10 mouse cellular contexts compared by ENCODE assay signal in the genomic region with DNA sequence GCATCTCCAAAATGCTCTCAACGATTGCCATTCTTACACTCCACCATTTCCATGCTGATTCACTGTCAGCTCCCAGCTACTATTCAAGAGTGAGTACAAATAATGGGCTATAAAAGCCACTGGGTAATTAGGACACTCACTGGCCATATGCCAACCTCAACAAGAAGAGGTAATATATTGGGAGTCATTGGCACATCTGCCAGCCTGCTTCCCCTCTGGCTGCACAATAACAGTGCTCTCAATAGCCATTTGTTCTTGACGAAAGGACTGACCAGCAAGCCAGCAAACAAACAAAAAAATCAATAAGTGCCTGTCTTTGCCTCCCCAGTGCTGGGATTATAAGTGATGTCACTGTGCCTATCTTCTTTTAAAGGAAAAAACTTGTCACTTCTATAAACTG.
DNase-seq lines count a peak whose midpoint lies in the region; ATAC-seq and TF ChIP-seq lines count a peak whose summit lies in the region.
"Had no signal": no experiment of that assay in that cellular context is flagged by ENCODE, and none has a peak within 500 bp of the region (broad histone marks: within the 10 kb centered on the region; RNA-seq: fewer than 3 reads in every experiment).

No protein-coding gene starts in this region.

- peak; percentile 17 to 21 for DNase-seq in layer of hippocampus, adult 8-10 months (ENCODE audit: low spot score in 2 of 2)
- DNase-seq in layer of hippocampus, adult 9-10 months (ENCODE audit: low spot score): no peak
- DNase-seq in Patski (ENCODE audit: low read depth, low spot score): peak; percentile 13
- DNase-seq in embryo, embryonic 11.5 days (ENCODE audit: low read depth, low spot score): peak; percentile 13
- peak; percentile 58 for DNase-seq in layer of hippocampus, adult 9-11 months
- DNase-seq in thymus, postnatal 4 days: no peak
- DNase-seq in kidney, adult 2 months: no peak
- DNase-seq: cerebellum, adult 2 months; kidney, postnatal 4 days had no signal

- WGBS in kidney, adult 2 months: 47% methylated on average over 2 of the region's 2 CpGs

- H3K4me3 ChIP-seq in kidney, adult 2 months (ENCODE audit: insufficient read depth, low read depth, low read length): no peak overlapping the region

- CTCF ChIA-PET in Patski (lab: Charles Lee): interaction anchor here (1.0 kb wide), 1 partner anchor 15 kb away, joined by 3 read pairs; no protein-coding TSS in a partner anchor

- H3K36me3 ChIP-seq in kidney, adult 2 months (ENCODE audit: control insufficient read depth, insufficient read depth, low read length): no peaks in the 10 kb centered on the region

- in situ Hi-C loops in Patski (cut with MboI; ENCODE audit: low pct_unique_long_range_greater_than_20kb): no loop called here

- TF ChIP-seq CTCF in Patski (IDR thresholded peaks at IDR 0.05): no peak
- no peak for TF ChIP-seq CTCF in kidney, adult 2 months (conservative IDR thresholded peaks at IDR 0.05; ENCODE audit: insufficient read depth, insufficient read length, low read depth, low read length)

- no peak overlapping the region for H3K27ac ChIP-seq in kidney, adult 2 months (ENCODE audit: insufficient read depth, low read depth, low read length)

- no peak for TF ChIP-seq POLR2A in kidney, adult 2 months (IDR thresholded peaks at IDR 0.05; ENCODE audit: low read depth, low read length)

- no peaks in the 10 kb centered on the region; the same call in 1 of the 2 replicates for H3K4me1 ChIP-seq in kidney, adult 2 months (ENCODE audit: control insufficient read depth, insufficient read depth, low read length)

- POLR2A ChIA-PET in Patski (lab: Charles Lee): no interaction called here

- ATAC-seq in Patski: no peak
- ATAC-seq: activated CD4-positive, CD25-positive, alpha-beta regulatory T cell, adult 4 months had no signal

- no peaks in the 10 kb centered on the region for H3K27me3 ChIP-seq in Patski
- no peaks in the 10 kb centered on the region for H3K27me3 ChIP-seq in kidney, adult 2 months (replicated peaks; ENCODE audit: control insufficient read depth, insufficient read depth, low read length)

Comparison
In these comparisons a context has a peak if more than half of its experiments do, and no peak if none do; other contexts are left out.
1. DNase-seq: peak in layer of hippocampus, adult 8-10 months (2 of 2), Patski (single experiment), embryo, embryonic 11.5 days (single experiment) and layer of hippocampus, adult 9-11 months (single experiment); none in layer of hippocampus, adult 9-10 months (single experiment), thymus, postnatal 4 days (single experiment) and kidney, adult 2 months (single experiment).